Mouse (Mus musculus) urinary bladder, adult 18-20 months (tissue): ENCODE results near the gene Nudt14.

Source experiments
- DNase-seq, 2 experiments: peaks; one replicate each; pipeline ENCODE4 v3.0.0; 2022; ENCODE audit warnings: low spot score in 2 of 2, mixed read lengths in 2 of 2

Gene Nudt14

GRCm38 (mm10) chr12:112941776-112942713 lies at the start of gene Nudt14:
Gene Nudt14, minus strand, starts transcription at chr12:112942124.
- DNase-seq: peak; percentile 68 to 79

- no peak for DNase-seq
Measured at GRCm38 (mm10) chr12:112991444-112991843, 49.5 kb upstream of the Nudt14 start.

GRCm38 (mm10) chr12:112990706-112991405 lies 48.9 kb upstream of the Nudt14 start:
- DNase-seq: no peak

- no peak for DNase-seq
Measured at GRCm38 (mm10) chr12:112987877-112988276, 46.0 kb upstream of the Nudt14 start.

- DNase-seq: no peak
Measured at GRCm38 (mm10) chr12:112985346-112985745, 43.4 kb upstream of the Nudt14 start.

- DNase-seq: no peak
Measured at GRCm38 (mm10) chr12:112982031-112982430, 40.1 kb upstream of the Nudt14 start.

GRCm38 (mm10) chr12:112977156-112977555 lies 35.2 kb upstream of the Nudt14 start:
- no peak for DNase-seq

GRCm38 (mm10) chr12:112976371-112977073 lies 34.6 kb upstream of the Nudt14 start, which contains the start of gene Btbd6:
Gene Btbd6, plus strand, starts transcription at chr12:112976482.
- peak; percentile 85 to 86 for DNase-seq

GRCm38 (mm10) chr12:112974736-112975135 lies 32.8 kb upstream of the Nudt14 start:
- no peak for DNase-seq

GRCm38 (mm10) chr12:112969616-112970015 lies 27.7 kb upstream of the Nudt14 start:
- DNase-seq: no peak

GRCm38 (mm10) chr12:112968943-112969342 lies 27.0 kb upstream of the Nudt14 start:
- no peak for DNase-seq

- no peak for DNase-seq
Measured at GRCm38 (mm10) chr12:112965783-112966182, 23.9 kb upstream of the Nudt14 start.

- no peak for DNase-seq
Measured at GRCm38 (mm10) chr12:112961872-112962271, 19.9 kb upstream of the Nudt14 start.

GRCm38 (mm10) chr12:112961428-112961827 lies 19.5 kb upstream of the Nudt14 start:
- no peak for DNase-seq

GRCm38 (mm10) chr12:112959421-112959820 lies 17.5 kb upstream of the Nudt14 start:
- no peak for DNase-seq

- DNase-seq: no peak
Measured at GRCm38 (mm10) chr12:112958303-112958702, 16.4 kb upstream of the Nudt14 start.

GRCm38 (mm10) chr12:112955800-112956199 lies 13.9 kb upstream of the Nudt14 start:
- DNase-seq: peak; percentile 55 to 69

GRCm38 (mm10) chr12:112952926-112953565 lies 11.1 kb upstream of the Nudt14 start:
- no peak for DNase-seq

- peak; percentile 73 to 82 for DNase-seq
Measured at GRCm38 (mm10) chr12:112952433-112952832, 10.5 kb upstream of the Nudt14 start.

- DNase-seq: no peak
Measured at GRCm38 (mm10) chr12:112951150-112951842, 9.4 kb upstream of the Nudt14 start.

GRCm38 (mm10) chr12:112950761-112951129 lies 8.8 kb upstream of the Nudt14 start:
- DNase-seq: no peak
